Mouse (Mus musculus) myocyte (in vitro differentiated cells): ENCODE measurements around the gene P2ry10b.

Source experiments
- MYOD1 ChIP-seq, 3 experiments: IDR thresholded peaks; one replicate each; pipeline ENCODE4 v1.6.1; 2011; ENCODE audit warnings: control low read depth in 2 of 3, low read depth in 2 of 3, mild to moderate bottlenecking in 2 of 3, moderate library complexity in 1 of 3; ENCODE audit not compliant: insufficient read length in 2 of 3, control insufficient read depth in 1 of 3
- MYOG ChIP-seq, 3 experiments: IDR thresholded peaks; one replicate each; pipeline ENCODE4 v1.6.1; 2011; ENCODE audit warnings: control low read depth in 2 of 3, low read depth in 2 of 3, mild to moderate bottlenecking in 2 of 3; ENCODE audit not compliant: insufficient read length in 2 of 3, control insufficient read depth in 1 of 3, insufficient read depth in 1 of 3
- POLR2A ChIP-seq: IDR thresholded peaks from one replicate; pipeline ENCODE4 v1.6.1; 2011; ENCODE audit warnings: low read depth, mild to moderate bottlenecking, control low read depth, moderate library complexity; ENCODE audit not compliant: insufficient read length
- USF1 ChIP-seq: IDR thresholded peaks from one replicate; pipeline ENCODE4 v1.6.1; 2011; ENCODE audit warnings: low read depth, mild to moderate bottlenecking, control low read depth, moderate library complexity

DNA sequence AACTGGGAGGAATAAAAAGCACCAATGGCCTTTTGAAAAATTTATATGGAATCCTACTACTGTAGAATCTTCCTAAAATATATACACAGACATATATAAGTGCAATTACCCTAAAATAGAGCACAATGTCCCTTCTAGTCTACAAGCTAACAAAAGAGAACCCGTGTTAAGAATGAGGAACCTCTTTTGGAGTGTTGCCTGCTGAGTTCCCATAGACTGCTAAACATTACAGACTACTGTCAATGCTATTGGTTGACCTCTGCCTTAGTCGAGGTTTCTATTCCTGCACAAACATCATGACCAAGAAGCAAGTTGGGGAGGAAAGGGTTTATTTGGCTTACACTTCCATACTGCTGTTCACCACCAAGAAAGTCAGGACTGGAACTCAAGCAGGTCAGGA lies 4.8 kb upstream of the P2ry10b start:
- TF ChIP-seq USF1 (no peak), POLR2A (no peak), MYOG (IDR thresholded peaks at IDR 0.05; ENCODE audit: control insufficient read depth in 1 of 3, insufficient read depth in 1 of 3, insufficient read length in 2 of 3, low read depth in 2 of 3) (no peak), MYOD1 (IDR thresholded peaks at IDR 0.05; ENCODE audit: control insufficient read depth in 1 of 3, insufficient read length in 2 of 3, low read depth in 2 of 3) (no peak)
